Mouse (Mus musculus) limb, embryonic 14.5 days (tissue): ENCODE measurements around the gene Tbc1d1. TPM values are rescaled to one million over a fixed set of nuclear protein-coding genes. Genes with fewer than 3 reads are reported as not detected.

Experiments
- ATAC-seq: fragments of 200-750 bp; cut with Nextera tagmentation; 2 replicates; pipeline ENCODE4 v1.8.0; 2017; ENCODE audit warnings: low read depth, moderate number of reproducible peaks, moderate TSS enrichment; ENCODE audit not compliant: low FRiP score
- DNase-seq: peaks from one replicate; pipeline ENCODE4 v3.0.0-alpha.2; 2015; ENCODE audit warnings: low spot score
- H3K27ac ChIP-seq: fragments of 300-500 bp; sonication (generic); replicated peaks from 2 replicates; pipeline ENCODE4 v1.5.1; 2014; ENCODE audit warnings: low read depth, mild to moderate bottlenecking, low read length, moderate library complexity, mixed read lengths
- H3K27me3 ChIP-seq: fragments of 300-500 bp; sonication (generic); 2 replicates; pipeline ENCODE4 v1.6.1; 2014; ENCODE audit warnings: low read length, mixed read lengths; ENCODE audit not compliant: control insufficient read depth, insufficient read depth
- H3K36me3 ChIP-seq: fragments of 300-500 bp; sonication (generic); 2 replicates; pipeline ENCODE4 v1.6.1; 2014; ENCODE audit warnings: mild to moderate bottlenecking, low read length, moderate library complexity, mixed read lengths; ENCODE audit not compliant: control insufficient read depth, insufficient read depth
- H3K4me1 ChIP-seq: fragments of 300-500 bp; sonication (generic); 2 replicates; pipeline ENCODE4 v1.6.1; 2014; ENCODE audit warnings: antibody characterized with exemption, low read length, mixed read lengths; ENCODE audit not compliant: control insufficient read depth, insufficient read depth
- H3K4me2 ChIP-seq: fragments of 300-500 bp; sonication (generic); replicated peaks from 2 replicates; pipeline ENCODE4 v1.6.1; 2014; ENCODE audit warnings: low read depth, mild to moderate bottlenecking, low read length, moderate library complexity; ENCODE audit not compliant: severe bottlenecking
- H3K4me3 ChIP-seq: fragments of 300-500 bp; sonication (generic); replicated peaks from 2 replicates; pipeline ENCODE4 v1.5.1; 2014; ENCODE audit warnings: low read length
- H3K9ac ChIP-seq: fragments of 300-500 bp; sonication (generic); 2 replicates; pipeline ENCODE4 v1.6.1; 2014; ENCODE audit warnings: mild to moderate bottlenecking, low read depth, low read length, moderate library complexity; ENCODE audit not compliant: severe bottlenecking
- H3K9me3 ChIP-seq: fragments of 300-500 bp; sonication (generic); 2 replicates; pipeline ENCODE4 v1.6.1; 2016; ENCODE audit warnings: low read length; ENCODE audit not compliant: control insufficient read depth
- POLR2A ChIP-seq: fragments of 200-500 bp; IDR thresholded peaks from 2 replicates; pipeline ENCODE4 v1.8.0; 2012; ENCODE audit warnings: inconsistent platforms, mild to moderate bottlenecking, moderate library complexity, borderline replicate concordance; ENCODE audit not compliant: insufficient read depth, insufficient read length; ENCODE audit errors: extremely low read depth
- WGBS: fragments of 180-500 bp; shearing (Covaris S2); extraction: QIAGEN DNeasy Blood & Tissue Kit; methylation state at CpG from one replicate; pipeline ENCODE4 v1.1.7; 2014; 5-methylcytosine and 5-hydroxymethylcytosine counted together
- polyA plus RNA-seq, 2 experiments: library from polyadenylated mRNA; depleted of rRNA in 1 of 2; stranded (reverse) in 1 of 2; unstranded in 1 of 2; fragments of >200 nt; fragmentation: Nextera tagmentation in 1 of 2; extraction: Ambion mirVana in 1 of 2; gene quantifications; 2 replicates each; pipeline versions ENCODE4 v1.2.1 to v1.2.3; 2012 to 2014

Gene Tbc1d1
- polyA plus RNA-seq (2012; rRNA removed), result 22.9 and 25.5 TPM in 2 replicates
- 23.1 and 25.8 TPM in 2 replicates for polyA plus RNA-seq (2014; fragmentation: Nextera tagmentation; extraction: Ambion mirVana)

DNA sequence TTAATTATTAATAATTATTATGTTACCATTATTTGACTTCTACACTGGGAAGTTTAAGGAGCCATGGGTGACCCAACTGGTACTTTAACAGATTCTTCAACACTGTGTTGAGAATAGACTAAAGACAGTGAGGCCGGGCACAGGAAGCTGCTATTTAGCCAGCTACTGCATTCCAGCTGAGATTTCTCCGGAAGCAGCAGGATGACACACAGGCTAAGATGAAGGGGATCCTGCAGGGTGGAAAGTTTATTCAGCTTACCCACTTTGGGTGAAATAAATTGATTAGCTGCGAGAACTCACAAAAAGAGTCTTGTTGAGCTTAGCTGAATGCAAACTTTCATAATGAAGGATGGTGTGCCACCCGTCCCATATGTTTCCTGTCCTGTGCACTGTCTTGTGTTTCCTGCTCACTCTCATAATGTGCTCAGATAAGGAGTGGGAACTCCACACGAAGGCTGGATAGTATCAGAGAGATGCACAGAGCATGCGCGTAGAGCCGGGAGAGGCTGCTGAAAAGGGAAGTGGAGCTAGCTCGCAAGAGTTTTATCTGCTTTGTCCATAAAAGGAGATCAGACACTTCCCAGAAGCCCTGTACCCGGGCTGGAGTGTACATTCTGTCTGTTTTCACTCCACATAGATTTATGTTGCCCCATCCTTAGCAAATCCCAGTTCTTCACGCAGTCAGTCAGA lies at the start of gene Tbc1d1:
TSS of gene Tbc1d1 (plus strand) at position 445 of the 690 bp plus-strand sequence.
- no peak for TF ChIP-seq POLR2A
- Histone ChIP-seq H3K27me3 (peaks cover 33% of the 10 kb centered on the region), H3K4me1 (peaks cover 7% of the 10 kb centered on the region; the same call in 1 of the 2 replicates), H3K4me2 (peak within 1 kb of the TSS; percentile 28; the same call in 1 of the 2 replicates), H3K27ac (no peak within 1 kb of the TSS; the same call in 1 of the 2 replicates), H3K4me3 (peak within 1 kb of the TSS; percentile 12; the same call in 1 of the 2 replicates), H3K36me3 (no peaks in the 10 kb centered on the region), H3K9ac (no peak within 1 kb of the TSS), H3K9me3 (no peaks in the 10 kb centered on the region)
- ATAC-seq (no peak), DNase-seq (no peak)
- WGBS, result 29% methylated on average over 11 of the region's 11 CpGs

GRCm38 (mm10) chr5:64107596-64108289 lies 48.4 kb upstream of the Tbc1d1 start:
- Histone ChIP-seq H3K9ac (no peak overlapping the region), H3K27ac (no peak overlapping the region), H3K27me3 (no peaks in the 10 kb centered on the region), H3K4me3 (no peak overlapping the region), H3K4me1 (no peaks in the 10 kb centered on the region), H3K9me3 (no peaks in the 10 kb centered on the region), H3K4me2 (no peak overlapping the region), H3K36me3 (peaks cover 65% of the 10 kb centered on the region)
- DNase-seq (no peak), ATAC-seq (no peak)
- WGBS, result 92% methylated on average over 11 of the region's 11 CpGs
- TF ChIP-seq POLR2A, result no peak

DNA sequence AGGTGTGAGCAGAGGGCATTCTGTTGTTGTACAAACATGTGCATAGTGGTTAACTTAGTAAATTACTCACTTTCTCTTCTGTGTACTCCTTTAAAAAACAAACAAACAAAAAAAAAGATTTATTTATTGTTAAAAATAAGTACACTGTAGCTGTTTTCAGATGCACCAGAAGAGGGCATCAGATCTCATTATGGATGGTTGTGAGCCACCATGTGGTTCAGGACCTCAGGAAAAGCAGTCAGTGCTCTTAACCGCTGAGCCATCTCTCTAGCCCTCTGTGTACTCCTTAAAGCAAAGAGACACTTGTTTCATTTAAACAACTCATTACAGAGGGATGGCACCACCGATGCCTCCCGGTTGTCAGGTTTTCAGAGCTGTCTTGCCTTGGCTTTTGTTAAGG lies 46.9 kb upstream of the Tbc1d1 start:
- H3K27me3 ChIP-seq, result no peaks in the 10 kb centered on the region
- no peak for TF ChIP-seq POLR2A
- ATAC-seq (no peak), DNase-seq (no peak)
- H3K9ac ChIP-seq, result no peak overlapping the region
- no peaks in the 10 kb centered on the region for H3K4me1 ChIP-seq
- no peak overlapping the region for H3K27ac ChIP-seq
- 69% methylated on average over 3 of the region's 3 CpGs for WGBS
- no peak overlapping the region for H3K4me3 ChIP-seq
- H3K9me3 ChIP-seq, result no peaks in the 10 kb centered on the region
- peaks cover 65% of the 10 kb centered on the region for H3K36me3 ChIP-seq
- no peak overlapping the region for H3K4me2 ChIP-seq

DNA sequence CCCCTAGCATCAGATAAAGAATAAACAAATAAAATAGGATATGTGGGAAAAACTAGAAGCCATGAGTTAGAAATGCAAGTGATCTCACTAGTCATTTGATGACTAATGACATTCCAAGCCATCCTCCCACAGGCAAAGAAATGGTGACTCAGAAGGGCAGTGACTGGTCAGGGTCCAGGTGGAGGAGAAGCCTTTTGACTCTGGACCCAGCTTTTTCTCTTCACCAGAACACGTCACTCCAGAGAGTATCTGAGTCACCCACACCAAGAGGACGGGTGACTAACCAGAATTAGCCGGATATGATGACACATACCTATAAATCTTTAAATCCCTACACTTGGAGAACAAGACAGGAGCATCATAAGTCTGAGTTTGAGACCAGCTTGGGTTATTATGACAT lies 43.7 kb upstream of the Tbc1d1 start:
- WGBS, result 81% methylated on average over 3 of the region's 3 CpGs
- Histone ChIP-seq H3K9me3 (no peaks in the 10 kb centered on the region), H3K4me1 (no peaks in the 10 kb centered on the region), H3K36me3 (peaks cover 76% of the 10 kb centered on the region), H3K27ac (no peak overlapping the region), H3K4me2 (no peak overlapping the region), H3K27me3 (no peaks in the 10 kb centered on the region), H3K9ac (no peak overlapping the region), H3K4me3 (no peak overlapping the region)
- ATAC-seq (no peak), DNase-seq (no peak)
- no peak for TF ChIP-seq POLR2A

GRCm38 (mm10) chr5:64114210-64114609 lies 41.9 kb upstream of the Tbc1d1 start:
- TF ChIP-seq POLR2A, result no peak
- 95% methylated on average over 6 of the region's 6 CpGs for WGBS
- no peak for ATAC-seq
- Histone ChIP-seq H3K27me3 (no peaks in the 10 kb centered on the region), H3K4me1 (no peaks in the 10 kb centered on the region), H3K9ac (no peak overlapping the region), H3K4me3 (no peak overlapping the region), H3K36me3 (peaks cover 64% of the 10 kb centered on the region), H3K27ac (no peak overlapping the region), H3K9me3 (no peaks in the 10 kb centered on the region), H3K4me2 (no peak overlapping the region)
- DNase-seq, result no peak
